Mouse (Mus musculus): ENCODE measurements around the gene Ccdc6.

The Ccdc6 gene

GRCm38 (mm10) chr10:70096366-70097188, at the start of gene Ccdc6:
Ccdc6 (plus strand) TSS chr10:70097121.
- in situ Hi-C loops (cut with MboI; ENCODE audit: low pct_unique_long_range_greater_than_20kb in 1 of 2, low sequenced_read_pairs in 2 of 2, unreplicated experiment in 1 of 2), result no loop called here

- in situ Hi-C loops (cut with MboI; ENCODE audit: low pct_unique_long_range_greater_than_20kb in 1 of 2, low sequenced_read_pairs in 2 of 2, unreplicated experiment in 1 of 2), result no loop called here
Measured at GRCm38 (mm10) chr10:70049771-70050170, 47.1 kb upstream of the Ccdc6 start.

GRCm38 (mm10) chr10:70055291-70055690, 41.6 kb upstream of the Ccdc6 start:
- in situ Hi-C loops (cut with MboI; ENCODE audit: low pct_unique_long_range_greater_than_20kb in 1 of 2, low sequenced_read_pairs in 2 of 2, unreplicated experiment in 1 of 2), result no loop called here

GRCm38 (mm10) chr10:70057064-70057463, 39.9 kb upstream of the Ccdc6 start:
- in situ Hi-C loops (cut with MboI; ENCODE audit: low pct_unique_long_range_greater_than_20kb in 1 of 2, low sequenced_read_pairs in 2 of 2, unreplicated experiment in 1 of 2), result no loop called here

- in situ Hi-C loops (cut with MboI; ENCODE audit: low pct_unique_long_range_greater_than_20kb in 1 of 2, low sequenced_read_pairs in 2 of 2, unreplicated experiment in 1 of 2), result no loop called here
Measured at GRCm38 (mm10) chr10:70060021-70060688, 36.8 kb upstream of the Ccdc6 start.

- in situ Hi-C loops (cut with MboI; ENCODE audit: low pct_unique_long_range_greater_than_20kb in 1 of 2, low sequenced_read_pairs in 2 of 2, unreplicated experiment in 1 of 2), result no loop called here
Measured at GRCm38 (mm10) chr10:70060689-70061081, 36.2 kb upstream of the Ccdc6 start.

- in situ Hi-C loops (cut with MboI; ENCODE audit: low pct_unique_long_range_greater_than_20kb in 1 of 2, low sequenced_read_pairs in 2 of 2, unreplicated experiment in 1 of 2), result no loop called here
Measured at GRCm38 (mm10) chr10:70063881-70064555, 32.9 kb upstream of the Ccdc6 start.

- in situ Hi-C loops (cut with MboI; ENCODE audit: low pct_unique_long_range_greater_than_20kb in 1 of 2, low sequenced_read_pairs in 2 of 2, unreplicated experiment in 1 of 2), result no loop called here
Measured at GRCm38 (mm10) chr10:70065191-70065590, 31.7 kb upstream of the Ccdc6 start.

- in situ Hi-C loops (cut with MboI; ENCODE audit: low pct_unique_long_range_greater_than_20kb in 1 of 2, low sequenced_read_pairs in 2 of 2, unreplicated experiment in 1 of 2), result no loop called here
Measured at GRCm38 (mm10) chr10:70066497-70067168, 30.3 kb upstream of the Ccdc6 start.

- in situ Hi-C loops (cut with MboI; ENCODE audit: low pct_unique_long_range_greater_than_20kb in 1 of 2, low sequenced_read_pairs in 2 of 2, unreplicated experiment in 1 of 2), result no loop called here
Measured at GRCm38 (mm10) chr10:70067169-70068115, 29.5 kb upstream of the Ccdc6 start.

GRCm38 (mm10) chr10:70069321-70069720, 27.6 kb upstream of the Ccdc6 start:
- in situ Hi-C loops (cut with MboI; ENCODE audit: low pct_unique_long_range_greater_than_20kb in 1 of 2, low sequenced_read_pairs in 2 of 2, unreplicated experiment in 1 of 2), result no loop called here

- in situ Hi-C loops (cut with MboI; ENCODE audit: low pct_unique_long_range_greater_than_20kb in 1 of 2, low sequenced_read_pairs in 2 of 2, unreplicated experiment in 1 of 2), result no loop called here
Measured at GRCm38 (mm10) chr10:70071334-70071733, 25.6 kb upstream of the Ccdc6 start.

GRCm38 (mm10) chr10:70077452-70077851, 19.5 kb upstream of the Ccdc6 start:
- in situ Hi-C loops (cut with MboI; ENCODE audit: low pct_unique_long_range_greater_than_20kb in 1 of 2, low sequenced_read_pairs in 2 of 2, unreplicated experiment in 1 of 2), result no loop called here

- in situ Hi-C loops (cut with MboI; ENCODE audit: low pct_unique_long_range_greater_than_20kb in 1 of 2, low sequenced_read_pairs in 2 of 2, unreplicated experiment in 1 of 2), result no loop called here
Measured at GRCm38 (mm10) chr10:70080908-70081307, 16.0 kb upstream of the Ccdc6 start.

GRCm38 (mm10) chr10:70081564-70082175, 15.3 kb upstream of the Ccdc6 start:
- in situ Hi-C loops (cut with MboI; ENCODE audit: low pct_unique_long_range_greater_than_20kb in 1 of 2, low sequenced_read_pairs in 2 of 2, unreplicated experiment in 1 of 2), result no loop called here

GRCm38 (mm10) chr10:70083241-70083640, 13.7 kb upstream of the Ccdc6 start:
- in situ Hi-C loops (cut with MboI; ENCODE audit: low pct_unique_long_range_greater_than_20kb in 1 of 2, low sequenced_read_pairs in 2 of 2, unreplicated experiment in 1 of 2), result no loop called here

- in situ Hi-C loops (cut with MboI; ENCODE audit: low pct_unique_long_range_greater_than_20kb in 1 of 2, low sequenced_read_pairs in 2 of 2, unreplicated experiment in 1 of 2), result no loop called here
Measured at GRCm38 (mm10) chr10:70085256-70085961, 11.5 kb upstream of the Ccdc6 start.

All from mouse embryonic stem cell (cell line).